Mouse (Mus musculus) spleen, postnatal 4 days (tissue): ENCODE results near the gene Trabd.

Experiments
- DNase-seq, 2 experiments: peaks; one replicate each; pipeline ENCODE4 v3.0.0; 2022; ENCODE audit warnings: low spot score in 2 of 2

Gene Trabd

GRCm38 (mm10) chr15:89126622-89127021 is 51.7 kb downstream of the Trabd start:
- no peak for DNase-seq

DNA sequence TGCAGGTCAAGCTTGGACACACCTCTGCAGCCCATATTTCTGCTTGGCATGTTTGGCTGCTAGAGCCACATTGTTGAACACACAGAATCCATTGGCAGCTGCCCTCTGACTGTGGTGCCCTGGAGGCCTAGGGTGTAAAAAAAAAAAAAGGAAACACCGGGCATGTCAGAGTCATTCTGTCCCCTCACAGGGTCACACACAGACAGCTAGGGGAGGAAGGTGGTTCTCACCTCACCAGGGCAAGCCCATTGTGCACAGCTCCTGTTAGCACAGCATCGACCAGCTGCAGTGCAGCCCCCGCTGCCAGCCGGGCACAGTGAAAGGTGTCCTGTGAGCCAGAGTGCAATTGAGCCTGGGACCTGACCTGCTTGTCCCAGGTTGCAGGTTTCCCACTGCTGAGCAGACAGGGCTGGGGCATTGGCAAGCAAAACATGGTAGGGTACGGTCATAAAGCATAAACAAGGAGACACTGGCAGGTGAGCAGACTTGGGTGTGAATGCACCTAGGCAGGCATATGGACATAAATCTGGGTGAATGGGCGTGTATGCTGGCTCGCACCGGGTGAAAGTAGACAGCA is 52.5 kb downstream of the Trabd start:
- DNase-seq: no peak

GRCm38 (mm10) chr15:89128382-89129350 is 53.7 kb downstream of the Trabd start, which contains the start of gene Hdac10:
TSS of gene Hdac10 (minus strand) at chr15:89128700.
- peak; percentile 81 to 93 for DNase-seq

DNA sequence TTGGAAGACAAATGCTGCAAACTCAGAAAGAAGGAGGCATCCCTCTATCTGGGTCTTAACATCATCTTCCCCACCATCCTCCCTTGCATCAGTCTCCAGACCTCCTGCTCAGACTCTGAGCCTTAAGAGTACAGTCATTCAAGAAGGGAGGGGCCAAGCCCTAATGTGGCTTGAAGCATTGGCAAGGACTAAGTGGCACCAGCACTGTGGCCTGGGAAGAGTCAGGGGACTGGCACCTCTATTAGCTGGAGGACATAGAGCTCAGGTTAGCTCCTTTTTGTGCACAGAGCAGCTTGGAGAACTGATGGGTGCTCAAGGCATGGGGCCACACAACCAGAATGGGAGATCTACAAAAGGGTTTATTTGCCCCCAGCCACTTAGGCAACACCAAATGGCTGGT is 55.3 kb downstream of the Trabd start:
- DNase-seq: no peak

GRCm38 (mm10) chr15:89131316-89131715 is 56.4 kb downstream of the Trabd start:
- DNase-seq: peak in 1 of 2 experiments; percentile 57
